Mouse (Mus musculus) thymus, adult 2 months (tissue): ENCODE measurements at regions not wholly inside any gene's neighbourhood (a gene's known extent, or its start where the extent isn't known, plus 50 kb on each side); places are given as distances from the start of the nearest gene placed in this dataset.

ENCODE experiments used
- CTCF ChIP-seq: fragments of 200-500 bp; IDR thresholded peaks from 2 replicates; pipeline ENCODE4 v1.5.1; 2012; ENCODE audit warnings: mild to moderate bottlenecking, control low read depth, low read length, moderate library complexity, borderline replicate concordance; ENCODE audit not compliant: control insufficient read depth, poor library complexity, insufficient read depth; ENCODE audit errors: extremely low read depth
- POLR2A ChIP-seq: fragments of 200-500 bp; IDR thresholded peaks from 2 replicates; pipeline ENCODE4 v1.6.1; 2012; ENCODE audit warnings: mild to moderate bottlenecking, low read length, control low read depth, moderate library complexity; ENCODE audit not compliant: control insufficient read depth, poor library complexity, insufficient read depth; ENCODE audit errors: extremely low read depth

- no peak for TF ChIP-seq POLR2A
- no peak for TF ChIP-seq CTCF
Measured at GRCm38 (mm10) chr11:44163049-44163448, 236.8 kb upstream of the Il12b start.
